Mouse (Mus musculus) ovary, postnatal 14 days (tissue): Measurements from ENCODE around the gene Lmo7.

Experiments used
- DNase-seq: peaks from one replicate; pipeline ENCODE4 v3.0.0; 2022; ENCODE audit warnings: low spot score

Lmo7 gene

DNA sequence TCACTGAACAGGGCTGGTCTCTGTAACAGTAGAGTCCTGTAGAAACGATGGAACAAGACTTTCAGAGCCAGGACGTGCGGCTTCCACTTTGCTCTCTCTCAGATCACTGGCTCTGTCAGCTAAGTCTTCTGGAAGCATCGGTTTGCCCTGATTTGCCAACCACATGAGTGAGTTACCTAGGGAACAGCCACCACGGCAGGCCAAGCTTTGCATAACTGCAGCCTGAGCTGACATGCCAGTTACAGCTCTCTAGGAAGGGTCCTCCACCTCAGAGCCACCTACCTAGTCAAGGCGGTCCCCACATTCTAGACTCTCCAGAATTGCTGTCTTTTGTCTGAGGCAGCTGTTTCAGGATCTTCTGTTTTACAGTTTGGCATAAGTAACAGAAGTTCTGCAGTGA is 107.4 kb downstream of the Lmo7 start:
- no peak for DNase-seq

DNA sequence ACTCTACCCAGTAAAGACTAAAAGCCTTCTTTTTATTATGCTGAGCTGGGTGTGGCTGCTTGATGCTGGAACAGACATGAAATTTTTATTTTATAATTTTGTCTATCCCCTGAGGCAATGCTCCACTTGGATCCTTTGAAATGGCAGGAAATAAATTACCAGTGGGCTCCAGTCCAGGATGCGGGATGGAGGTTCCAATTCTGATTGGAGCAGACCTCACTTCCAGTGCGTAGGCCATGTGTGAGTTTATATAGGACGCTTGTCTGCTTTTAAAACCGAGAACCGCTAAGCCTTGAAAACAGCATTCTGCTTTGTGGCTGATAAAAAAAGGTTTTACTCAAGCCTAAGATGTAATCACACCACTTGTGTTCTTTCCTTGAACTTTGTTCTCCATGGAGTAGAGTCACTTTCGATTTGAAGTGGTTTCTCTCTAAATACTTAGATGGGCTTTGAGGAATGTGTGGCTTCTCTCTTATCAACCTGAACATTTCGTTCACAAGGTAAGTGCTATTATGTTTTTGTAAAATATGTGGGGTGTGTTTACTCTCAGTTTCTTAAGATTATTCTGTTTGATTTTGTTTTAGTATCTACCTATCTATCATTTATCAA is 108.6 kb downstream of the Lmo7 start:
- no peak for DNase-seq

DNA sequence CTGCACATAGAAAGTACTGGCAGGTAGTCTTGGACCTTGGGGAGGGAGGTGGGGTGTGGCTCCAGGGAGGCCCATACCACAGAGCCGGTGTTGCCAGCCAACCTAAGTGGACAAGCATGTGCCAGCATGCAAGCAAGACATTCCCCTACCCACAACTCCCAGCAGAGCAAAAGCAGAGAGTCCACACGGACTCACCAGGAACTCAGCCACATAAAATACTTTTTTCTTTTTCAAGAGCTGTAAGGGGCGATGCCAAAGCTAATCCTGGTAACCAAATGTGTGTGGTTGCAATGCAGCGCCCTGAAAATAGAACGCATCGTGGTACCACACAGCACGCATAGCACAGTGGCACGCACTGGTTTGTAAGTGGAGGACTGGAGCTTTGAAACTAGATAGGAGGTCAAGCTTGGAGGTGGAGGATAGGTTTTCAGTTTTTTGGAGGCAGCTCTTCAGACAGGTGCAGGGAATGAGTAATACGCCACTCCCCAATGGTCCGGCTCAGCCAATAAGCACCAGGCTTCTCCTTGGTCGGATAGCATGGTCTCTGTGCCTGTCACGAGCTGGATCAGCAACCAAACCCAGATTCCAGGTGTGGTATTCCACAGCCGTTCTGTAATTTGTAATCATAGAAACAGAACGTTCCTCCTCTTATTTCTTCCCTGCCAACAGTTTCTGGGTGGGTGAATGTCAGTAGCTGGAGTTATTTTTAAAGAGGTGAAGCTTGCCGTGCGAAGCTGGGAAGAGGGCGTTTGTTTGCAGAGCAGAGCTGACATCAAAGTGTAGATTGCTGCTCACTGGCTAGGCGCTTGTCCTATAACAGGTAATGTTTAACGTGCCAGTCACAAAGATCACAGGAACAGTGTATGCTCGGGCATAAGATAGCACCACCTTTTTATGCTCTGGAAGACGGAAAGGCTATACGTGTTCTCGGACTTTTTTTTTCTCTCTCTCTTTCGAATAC is 110.3 kb downstream of the Lmo7 start:
- no peak for DNase-seq

DNA sequence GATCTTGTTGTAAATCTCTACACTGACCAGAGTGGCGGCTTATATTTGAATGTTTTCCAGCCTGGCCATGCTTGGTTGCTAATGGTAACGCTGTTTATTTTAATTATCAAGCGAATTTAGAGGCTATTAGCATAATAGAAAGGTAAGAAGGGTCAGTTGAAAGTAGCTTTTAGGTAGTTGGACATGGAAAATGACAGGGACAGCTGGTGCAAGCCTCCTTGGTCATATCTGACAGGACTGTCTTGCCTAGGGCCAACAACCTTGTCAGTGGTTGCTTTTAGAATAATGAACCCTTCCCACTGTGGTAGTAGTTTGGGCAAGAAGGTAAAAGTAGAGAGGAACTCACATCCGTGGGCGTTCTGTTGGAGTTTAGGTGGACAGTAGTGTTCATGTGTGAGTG is 111.5 kb downstream of the Lmo7 start:
- no peak for DNase-seq

DNA sequence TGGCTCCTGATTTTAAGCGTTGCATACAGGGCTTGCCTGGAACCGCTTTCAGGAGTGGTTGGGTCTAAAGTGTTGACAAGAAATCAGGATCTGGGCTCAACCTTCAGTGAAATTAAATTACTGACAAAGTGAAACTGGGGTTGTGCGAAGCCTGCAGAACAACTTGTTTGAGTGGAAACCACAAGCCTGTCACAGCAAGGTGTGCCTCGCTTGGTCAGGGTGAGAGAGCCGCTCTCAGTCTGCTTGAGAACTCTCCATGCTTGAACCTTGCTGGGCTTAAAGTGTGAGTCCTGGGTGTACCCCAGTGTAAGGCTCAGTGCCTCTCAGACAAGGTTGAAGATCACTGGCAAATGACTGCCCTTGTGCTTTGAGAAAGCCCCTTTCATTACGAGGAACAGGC is 112.8 kb downstream of the Lmo7 start:
- no peak for DNase-seq

DNA sequence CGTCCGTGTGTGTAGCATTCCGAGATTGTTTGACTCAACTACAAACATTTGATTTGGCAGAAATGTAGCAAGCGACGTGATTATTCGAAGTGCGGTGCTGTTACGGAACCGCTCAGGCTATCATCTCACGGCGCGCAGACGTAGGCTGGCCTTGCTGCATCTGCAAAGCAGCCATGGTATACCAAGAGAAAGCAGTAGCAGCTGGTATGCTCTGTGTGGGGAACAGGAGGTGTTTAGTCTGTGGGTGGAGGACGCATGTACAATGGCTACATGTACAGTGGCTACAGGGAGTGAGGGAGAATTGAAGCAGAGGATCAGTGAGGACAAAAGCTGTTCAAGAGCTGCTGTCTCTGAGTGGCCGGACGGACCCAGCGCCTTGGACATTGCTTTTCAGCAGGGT is 113.7 kb downstream of the Lmo7 start:
- no peak for DNase-seq

DNA sequence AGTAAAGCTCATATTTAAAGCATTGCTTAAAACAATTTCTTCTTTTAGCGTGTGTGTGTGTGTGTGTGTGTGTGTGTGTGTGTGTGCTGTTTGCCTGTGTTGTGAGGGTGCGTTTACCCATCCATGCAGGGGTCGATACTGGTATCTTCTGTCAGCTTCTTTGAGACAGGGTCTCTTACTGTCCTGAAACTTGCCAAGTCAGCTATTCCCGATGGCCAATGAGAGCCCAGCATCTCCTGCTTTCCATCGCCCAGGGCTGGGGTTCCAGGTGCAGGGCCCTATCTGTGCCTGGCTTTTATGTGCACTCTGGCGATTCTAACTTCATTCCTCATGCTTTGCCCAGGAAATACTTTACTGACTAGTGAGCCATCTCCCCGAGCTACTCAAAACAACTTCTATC is 114.7 kb downstream of the Lmo7 start:
- no peak for DNase-seq

DNA sequence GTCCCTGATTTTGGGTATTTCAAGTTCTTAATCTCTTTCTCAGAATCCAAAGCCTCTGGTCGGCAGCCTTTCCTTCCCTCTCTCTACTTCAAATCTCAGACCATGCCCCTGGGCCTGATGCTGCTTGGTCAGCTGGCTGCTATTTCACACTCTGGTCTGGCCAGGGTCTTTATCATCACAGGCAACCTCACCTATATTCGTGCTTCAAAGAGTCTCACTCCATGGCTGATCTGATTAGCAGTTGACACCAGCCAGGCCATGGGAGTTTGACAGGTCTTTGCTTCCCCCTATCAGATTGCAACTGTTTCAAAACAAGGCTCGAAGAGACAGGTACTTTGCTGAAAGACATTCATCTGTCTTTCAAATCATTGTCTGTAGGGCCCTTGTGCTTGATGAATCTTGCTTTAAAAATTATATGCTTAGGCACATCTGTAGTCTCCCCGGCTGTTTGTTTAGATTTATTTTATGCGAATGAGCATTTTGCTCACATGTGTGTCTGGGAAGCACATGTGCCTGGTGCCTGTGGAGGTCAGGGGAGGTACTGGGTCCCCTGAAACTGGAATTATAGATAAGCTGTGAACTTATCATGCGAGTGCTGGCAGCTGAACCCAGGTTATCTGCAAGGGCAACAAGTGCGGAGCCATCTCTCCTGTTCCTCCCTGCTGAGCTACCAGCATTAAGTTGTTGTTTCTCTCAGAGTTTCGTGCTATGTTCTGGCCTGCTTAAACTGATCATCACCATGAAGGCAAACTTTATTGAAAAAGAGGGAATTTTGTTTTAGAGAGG is 116.5 kb downstream of the Lmo7 start:
- no peak for DNase-seq

DNA sequence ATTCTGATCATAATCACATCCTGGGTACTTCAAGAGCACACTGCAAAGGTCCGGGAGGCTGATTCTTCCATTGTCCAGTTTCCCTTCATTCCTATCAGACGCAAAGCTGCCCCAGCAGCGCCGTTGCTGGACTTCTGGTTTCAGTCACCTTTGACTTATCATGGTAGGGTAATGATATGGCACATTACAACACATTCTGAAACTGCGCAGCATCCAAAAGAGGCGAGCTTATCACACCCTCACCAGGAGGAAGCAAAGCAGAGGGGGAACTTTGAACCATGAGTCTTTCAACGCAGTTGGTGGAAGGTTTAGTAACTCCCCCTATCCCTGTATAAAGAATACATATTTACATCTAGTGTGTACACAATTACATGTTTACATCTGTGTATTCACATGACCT is 117.8 kb downstream of the Lmo7 start:
- no peak for DNase-seq

DNA sequence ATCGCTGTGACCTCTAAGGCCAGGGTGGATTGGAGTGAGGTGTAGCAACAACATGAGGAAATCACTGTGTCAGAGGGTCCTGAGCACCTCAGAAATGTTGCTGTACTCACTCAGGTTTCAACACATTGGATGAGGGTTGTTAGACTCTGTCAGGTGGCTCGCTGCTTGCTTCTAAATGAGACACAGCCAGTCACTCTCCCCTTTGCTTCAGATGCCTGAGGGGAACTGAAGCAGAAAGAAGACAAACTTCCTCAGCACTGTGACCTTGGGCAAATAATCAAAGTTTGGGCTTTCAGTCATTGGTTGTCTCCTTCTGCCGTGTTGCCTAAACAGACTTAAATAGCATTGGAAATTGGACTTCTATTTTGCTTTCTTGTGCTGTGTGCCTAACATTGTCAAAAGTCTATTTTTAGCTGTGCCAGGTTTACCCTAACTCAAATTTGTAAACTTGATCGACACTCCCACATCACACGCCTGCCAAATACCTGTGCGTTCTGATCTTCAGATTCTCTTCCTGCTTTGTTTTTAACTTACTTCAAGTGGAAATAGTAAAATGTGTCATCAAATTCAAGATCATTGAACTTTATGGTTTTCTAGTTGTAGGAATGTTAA is 122.9 kb downstream of the Lmo7 start:
- no peak for DNase-seq

DNA sequence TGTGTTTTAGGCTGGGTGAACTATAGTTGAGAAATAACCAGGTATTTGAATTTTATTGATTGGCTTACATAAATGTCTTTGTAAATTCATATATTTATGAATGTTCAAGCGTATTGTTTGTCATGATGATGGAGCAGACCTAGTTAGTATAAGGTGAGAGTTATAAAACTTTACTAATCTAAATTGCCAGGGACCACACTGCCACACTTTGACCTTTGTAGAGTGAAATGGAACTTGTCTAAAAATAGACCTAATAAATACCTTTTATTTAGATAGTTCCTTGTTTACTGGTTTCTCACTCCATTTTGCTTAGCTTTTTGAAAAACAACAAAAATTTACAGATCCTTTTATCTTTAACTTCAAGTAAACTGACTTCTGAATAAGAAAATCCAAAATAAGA is 123.5 kb downstream of the Lmo7 start:
- DNase-seq = no peak

DNA sequence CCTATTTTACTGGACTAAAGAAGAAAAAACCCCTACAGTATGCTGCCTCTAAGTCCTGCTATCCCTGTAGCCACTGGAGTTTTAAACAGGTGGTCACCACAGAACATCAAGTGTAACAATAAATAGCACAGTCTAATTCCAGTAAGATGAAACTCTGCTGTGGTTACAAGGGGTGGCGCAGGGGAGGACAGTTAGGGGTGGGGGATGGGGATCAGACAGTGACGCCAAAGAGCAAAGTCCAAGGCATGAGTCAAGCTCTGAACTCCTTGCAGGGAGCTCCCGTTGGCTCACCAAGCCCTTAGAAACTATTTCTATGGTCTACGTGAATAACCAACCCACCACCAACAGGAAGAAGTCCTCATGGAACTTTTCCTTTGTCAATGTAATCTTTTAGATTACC is 124.0 kb downstream of the Lmo7 start:
- DNase-seq = no peak

DNA sequence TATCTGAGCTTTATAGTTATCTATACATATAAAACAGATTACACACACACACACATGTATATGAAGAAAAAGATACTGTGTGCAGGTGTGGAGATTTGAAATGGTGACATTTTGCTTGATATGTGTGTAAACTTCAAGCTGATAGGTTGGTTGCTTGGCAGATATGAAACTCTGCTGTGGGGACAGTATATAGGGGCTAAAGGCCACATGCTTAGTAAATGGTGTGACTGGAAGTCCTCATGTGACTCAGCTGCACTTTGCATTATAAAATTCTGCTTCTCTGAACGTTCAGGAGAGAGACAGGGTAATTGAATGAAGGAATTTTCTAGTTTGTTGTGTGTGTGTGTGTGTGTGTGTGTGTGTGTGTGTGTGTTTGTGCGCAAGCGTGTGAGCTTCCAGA is 124.5 kb downstream of the Lmo7 start:
- DNase-seq = no peak

DNA sequence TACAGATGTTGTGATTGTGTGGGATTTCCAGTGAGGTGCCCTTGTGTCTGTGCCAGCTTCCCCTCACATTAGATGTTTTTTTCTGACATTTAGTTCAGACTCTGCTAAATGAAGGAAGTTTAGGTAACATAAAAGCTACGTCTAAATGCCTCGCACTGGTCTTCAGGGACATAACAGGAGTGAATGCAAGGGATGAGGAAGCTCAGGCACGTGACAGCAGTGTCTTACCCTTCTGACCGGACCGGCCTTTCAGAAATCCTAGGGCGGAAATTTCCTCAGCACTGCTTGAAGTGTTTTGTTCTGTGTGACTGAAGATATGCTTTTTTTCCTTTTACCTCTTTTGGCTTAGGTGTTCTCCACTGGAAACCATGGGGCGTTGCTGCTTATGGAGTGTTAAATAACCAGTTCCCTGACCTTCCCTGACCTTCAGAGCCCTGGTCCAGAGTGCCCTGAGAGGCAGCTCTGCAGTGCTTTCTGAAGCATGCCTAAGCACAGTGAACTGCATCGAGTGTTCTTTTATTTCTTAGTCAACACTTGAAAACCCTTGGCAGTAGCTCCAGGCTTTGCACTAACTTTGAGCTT is 129.6 kb downstream of the Lmo7 start:
- DNase-seq = no peak

DNA sequence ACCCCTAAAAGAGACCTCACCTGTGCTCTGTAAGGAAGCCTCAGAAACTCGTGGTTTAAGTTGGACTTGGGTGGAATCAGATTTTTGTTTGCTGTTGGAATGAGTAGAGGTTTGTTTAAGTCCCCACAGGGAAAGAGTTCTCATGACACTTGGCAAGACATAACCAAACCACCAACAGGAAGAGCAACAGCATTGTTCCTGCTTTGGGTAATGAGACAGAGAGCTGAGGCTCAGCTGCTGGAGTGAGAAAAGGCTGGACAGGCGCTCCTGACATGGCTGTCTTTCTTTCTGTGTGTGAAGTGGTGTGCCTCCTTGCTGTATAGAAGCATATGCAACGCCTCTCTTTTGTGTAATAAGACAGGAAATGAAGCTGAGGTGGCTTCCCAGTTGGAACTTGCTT is 132.3 kb downstream of the Lmo7 start:
- DNase-seq = no peak

DNA sequence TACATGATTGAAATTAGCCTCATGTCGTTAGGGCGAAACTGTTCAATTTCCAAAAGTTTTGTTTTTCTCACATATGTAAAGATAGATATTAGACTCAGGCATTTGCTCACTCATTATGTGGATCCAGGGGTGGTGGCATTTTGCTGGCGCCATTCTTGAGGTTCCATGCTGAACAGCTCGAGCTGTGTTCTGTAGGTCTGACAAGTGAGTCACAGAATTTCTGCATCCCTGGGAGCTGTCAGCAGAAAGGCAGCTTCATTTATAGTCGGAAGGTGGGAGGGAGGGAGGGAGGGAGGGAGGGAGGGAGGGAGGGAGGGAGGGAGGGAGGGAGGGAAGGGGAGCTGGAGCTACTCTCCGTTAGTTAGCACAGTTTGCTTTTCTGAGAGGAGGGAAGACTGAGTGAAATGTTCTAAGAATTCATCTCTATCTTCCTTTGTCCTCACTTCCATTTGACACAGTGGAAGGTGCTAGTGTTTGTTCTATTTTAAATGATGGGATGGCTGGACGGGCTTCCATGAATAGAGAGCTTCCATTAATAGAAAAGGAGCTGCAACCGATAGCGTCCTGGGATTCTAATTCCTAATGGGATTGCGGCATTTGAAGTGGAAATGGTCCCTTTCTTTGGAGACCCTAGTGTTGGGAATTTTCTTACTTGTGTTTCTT is 137.4 kb downstream of the Lmo7 start:
- DNase-seq = no peak

DNA sequence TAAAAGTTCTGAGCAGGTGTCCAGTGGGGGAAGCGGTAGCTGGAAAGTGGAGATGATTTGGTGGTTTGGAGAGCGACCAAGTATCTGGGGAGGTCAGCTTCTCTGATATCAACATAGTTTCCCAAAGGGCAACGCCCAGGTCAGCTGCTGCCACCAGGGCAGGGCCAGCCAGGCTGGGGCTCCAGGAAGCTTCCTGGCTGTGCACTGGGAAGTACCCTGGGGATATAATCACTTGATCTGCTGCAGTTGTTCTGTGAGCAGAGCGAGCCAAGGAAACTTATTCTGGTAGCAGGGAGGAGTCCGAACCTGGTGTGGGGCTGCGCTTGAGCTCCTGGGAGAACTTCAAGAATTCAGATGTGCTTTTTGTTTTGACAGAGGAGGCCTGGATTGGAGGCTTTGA is 139.4 kb downstream of the Lmo7 start:
- DNase-seq = peak; percentile 13

DNA sequence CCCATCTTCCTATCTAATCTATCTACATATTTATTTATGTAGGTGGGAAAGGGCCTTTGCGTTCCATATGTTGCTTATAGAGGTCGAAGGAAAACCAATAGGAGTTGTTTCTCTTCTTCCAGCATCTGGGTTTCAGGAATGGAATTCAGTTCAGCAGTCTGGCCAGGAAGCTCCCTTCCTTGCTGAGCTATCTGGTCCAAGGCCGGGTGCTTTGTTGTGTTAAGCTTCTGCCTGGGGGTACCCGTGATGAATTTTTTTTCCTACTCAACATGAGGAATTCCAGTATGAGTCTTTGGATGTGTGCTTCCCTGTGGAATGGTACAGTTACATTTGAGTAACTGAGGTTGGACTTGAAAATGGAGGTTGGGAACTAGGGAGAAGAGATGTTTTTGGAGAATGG is 139.9 kb downstream of the Lmo7 start:
- no peak for DNase-seq

DNA sequence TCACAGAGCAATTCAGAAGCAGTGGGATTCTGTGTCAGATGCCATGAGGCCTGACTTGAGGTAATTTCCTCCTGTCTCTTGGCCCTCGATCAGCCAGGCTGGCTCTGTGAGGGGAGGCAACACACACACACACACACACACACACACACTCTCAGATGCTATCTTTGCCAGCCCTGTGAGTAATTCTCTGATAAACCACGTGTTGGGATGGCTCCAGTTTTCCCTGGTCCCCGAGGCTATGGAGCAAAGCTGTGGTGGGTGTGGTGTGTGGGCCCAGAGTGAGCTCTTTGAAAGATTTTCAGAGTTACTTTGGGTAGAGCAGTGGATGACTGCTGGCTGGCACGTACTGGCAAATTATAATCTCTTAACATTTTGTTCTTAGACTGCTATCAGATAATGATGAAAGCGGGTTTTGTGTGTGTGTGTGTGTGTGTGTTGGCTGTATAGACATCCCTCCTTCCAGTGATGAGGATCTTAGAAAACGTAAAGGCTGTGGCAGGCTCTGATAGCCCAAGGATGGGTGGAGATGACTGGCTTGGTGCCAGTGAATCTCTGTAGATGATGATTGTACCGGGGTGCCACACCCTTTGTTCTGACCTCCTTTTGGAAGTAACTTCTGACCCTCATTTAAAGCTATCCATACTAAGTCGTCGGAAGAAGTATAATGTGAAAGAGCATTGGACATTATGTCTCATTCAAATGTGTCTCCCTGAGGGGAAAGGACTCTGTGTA is 140.6 kb downstream of the Lmo7 start:
- no peak for DNase-seq

DNA sequence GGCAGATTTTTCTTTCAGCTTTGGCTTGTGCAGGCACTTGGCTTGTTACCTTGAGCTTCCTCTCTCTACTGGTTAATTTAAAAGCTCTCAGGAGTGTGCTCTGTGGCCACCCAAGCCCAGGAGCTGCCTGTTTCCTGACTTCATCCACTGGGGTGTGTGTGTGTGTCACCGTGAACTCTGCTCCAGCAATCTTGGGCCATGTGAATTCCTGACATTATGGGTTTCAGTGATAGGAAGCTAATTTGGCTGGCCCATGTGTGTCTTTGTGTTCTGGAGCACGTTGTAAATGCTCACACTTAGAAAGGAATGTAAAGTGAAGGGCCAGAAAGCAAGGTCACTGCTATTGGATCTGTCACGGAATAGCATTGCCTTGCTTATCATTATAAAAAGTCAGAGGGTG is 143.1 kb downstream of the Lmo7 start:
- DNase-seq = no peak
